Mouse (Mus musculus) embryonic facial prominence, embryonic 14.5 days (tissue): ENCODE results near the gene Sh3bp4. TPM values are rescaled to one million over a fixed set of nuclear protein-coding genes. Genes with fewer than 3 reads are reported as not detected.

ENCODE experiments used
- ATAC-seq: fragments of 200-750 bp; cut with Nextera tagmentation; 2 replicates; pipeline ENCODE4 v1.8.0; 2017; ENCODE audit warnings: low read depth, moderate number of reproducible peaks, moderate TSS enrichment
- DNase-seq: peaks from one replicate; pipeline ENCODE4 v3.0.0-alpha.2; 2015; ENCODE audit warnings: low spot score
- H3K27ac ChIP-seq: fragments of 300-500 bp; sonication (generic); replicated peaks from 2 replicates; pipeline ENCODE4 v1.5.1; 2014; ENCODE audit warnings: low read depth, mild to moderate bottlenecking, low read length, moderate library complexity
- H3K27me3 ChIP-seq: fragments of 300-500 bp; sonication (generic); replicated peaks from 2 replicates; pipeline ENCODE4 v1.6.1; 2014; ENCODE audit warnings: low read length; ENCODE audit not compliant: control insufficient read depth, insufficient read depth
- H3K36me3 ChIP-seq: fragments of 300-500 bp; sonication (generic); 2 replicates; pipeline ENCODE4 v1.6.1; 2014; ENCODE audit warnings: low read length, mixed read lengths; ENCODE audit not compliant: control insufficient read depth, insufficient read depth
- H3K4me1 ChIP-seq: fragments of 300-500 bp; sonication (generic); 2 replicates; pipeline ENCODE4 v1.6.1; 2014; ENCODE audit warnings: antibody characterized with exemption, low read length; ENCODE audit not compliant: control insufficient read depth, insufficient read depth
- H3K4me2 ChIP-seq: fragments of 300-500 bp; sonication (generic); 2 replicates; pipeline ENCODE4 v1.6.1; 2014; ENCODE audit warnings: low read depth, mild to moderate bottlenecking, low read length, moderate library complexity, mixed read lengths
- H3K4me3 ChIP-seq: fragments of 300-500 bp; sonication (generic); 2 replicates; pipeline ENCODE4 v1.5.1; 2014; ENCODE audit warnings: low read depth, mild to moderate bottlenecking, low read length
- H3K9ac ChIP-seq: fragments of 300-500 bp; sonication (generic); 2 replicates; pipeline ENCODE4 v1.6.1; 2014; ENCODE audit warnings: low read depth, mild to moderate bottlenecking, low read length, moderate library complexity, mixed read lengths
- H3K9me3 ChIP-seq: fragments of 300-500 bp; sonication (generic); 2 replicates; pipeline ENCODE4 v1.6.1; 2016; ENCODE audit warnings: low read length; ENCODE audit not compliant: control insufficient read depth
- WGBS: fragments of 180-500 bp; shearing (Covaris S2); extraction: QIAGEN DNeasy Blood & Tissue Kit; methylation state at CpG from one replicate; pipeline ENCODE4 v1.1.7; 2014; 5-methylcytosine and 5-hydroxymethylcytosine counted together
- polyA plus RNA-seq: library from polyadenylated mRNA; unstranded; fragments of >200 nt; fragmentation: Nextera tagmentation; extraction: Ambion mirVana; gene quantifications from 2 replicates; pipeline ENCODE4 v1.2.1, GENCODE M21; 2014

Gene Sh3bp4
- polyA plus RNA-seq, 1 experiment from 2014 or later: 23.1 TPM

GRCm38 (mm10) chr1:89118076-89118475, 47.9 kb downstream of the Sh3bp4 start:
- Histone ChIP-seq H3K4me2 (no peak overlapping the region), H3K4me3 (no peak overlapping the region), H3K27me3 (no peaks in the 10 kb centered on the region), H3K9me3 (no peaks in the 10 kb centered on the region), H3K4me1 (peaks cover 15% of the 10 kb centered on the region), H3K36me3 (no peaks in the 10 kb centered on the region), H3K9ac (no peak overlapping the region), H3K27ac (no peak overlapping the region)
- no peak for DNase-seq
- ATAC-seq: no peak
- 83% methylated on average over 3 of the region's 3 CpGs for WGBS

- no peak overlapping the region for H3K27ac ChIP-seq
- H3K9me3 ChIP-seq: no peaks in the 10 kb centered on the region
- H3K27me3 ChIP-seq: no peaks in the 10 kb centered on the region
- ATAC-seq (no peak), DNase-seq (no peak)
- H3K4me3 ChIP-seq: no peak overlapping the region
- no peak overlapping the region for H3K9ac ChIP-seq
- H3K36me3 ChIP-seq: no peaks in the 10 kb centered on the region
- no peak overlapping the region for H3K4me2 ChIP-seq
- H3K4me1 ChIP-seq: peaks cover 15% of the 10 kb centered on the region
- WGBS: 79% methylated on average over 5 of the region's 5 CpGs
Observed at GRCm38 (mm10) chr1:89118836-89119235, 48.6 kb downstream of the Sh3bp4 start.

- H3K36me3 ChIP-seq: no peaks in the 10 kb centered on the region
- DNase-seq: no peak
- 54% methylated on average over 4 of the region's 4 CpGs for WGBS
- H3K9me3 ChIP-seq: no peaks in the 10 kb centered on the region
- peaks cover 20% of the 10 kb centered on the region for H3K4me1 ChIP-seq
- no peak for ATAC-seq
- no peak overlapping the region for H3K4me2 ChIP-seq
- H3K27me3 ChIP-seq: no peaks in the 10 kb centered on the region
- H3K4me3 ChIP-seq: no peak overlapping the region
- no peak overlapping the region for H3K9ac ChIP-seq
- H3K27ac ChIP-seq: no peak overlapping the region
Observed at GRCm38 (mm10) chr1:89120290-89120689, 50.1 kb downstream of the Sh3bp4 start.

- 50% methylated on average over 8 of the region's 8 CpGs for WGBS
- Histone ChIP-seq H3K4me3 (no peak overlapping the region), H3K9me3 (no peaks in the 10 kb centered on the region), H3K4me1 (peaks cover 20% of the 10 kb centered on the region), H3K4me2 (0 out of 2 replicates have a peak overlapping the region, but pooled peaks have one; percentile 0), H3K27me3 (no peaks in the 10 kb centered on the region), H3K9ac (no peak overlapping the region), H3K27ac (peak overlapping the region; percentile 65), H3K36me3 (no peaks in the 10 kb centered on the region)
- ATAC-seq (no peak), DNase-seq (peak; percentile 75)
Observed at GRCm38 (mm10) chr1:89121466-89121865, 51.3 kb downstream of the Sh3bp4 start.

- Histone ChIP-seq H3K27ac (no peak overlapping the region), H3K9ac (no peak overlapping the region), H3K4me1 (peaks cover 20% of the 10 kb centered on the region), H3K9me3 (peaks cover 6% of the 10 kb centered on the region; the same call in 1 of the 2 replicates), H3K4me3 (no peak overlapping the region), H3K27me3 (no peaks in the 10 kb centered on the region), H3K4me2 (no peak overlapping the region), H3K36me3 (no peaks in the 10 kb centered on the region)
- WGBS: 78% methylated on average over 5 of the region's 5 CpGs
- ATAC-seq: no peak
- DNase-seq: no peak
Observed at GRCm38 (mm10) chr1:89122376-89122775, 52.2 kb downstream of the Sh3bp4 start.

- H3K9ac ChIP-seq: no peak overlapping the region
- peak; percentile 51 for DNase-seq
- peaks cover 20% of the 10 kb centered on the region for H3K4me1 ChIP-seq
- H3K27me3 ChIP-seq: no peaks in the 10 kb centered on the region
- H3K9me3 ChIP-seq: peaks cover 6% of the 10 kb centered on the region; the same call in 1 of the 2 replicates
- no peak overlapping the region for H3K4me2 ChIP-seq
- no peak overlapping the region for H3K4me3 ChIP-seq
- ATAC-seq: no peak
- WGBS: 74% methylated on average over 7 of the region's 7 CpGs
- no peak overlapping the region for H3K27ac ChIP-seq
- H3K36me3 ChIP-seq: no peaks in the 10 kb centered on the region
Observed at GRCm38 (mm10) chr1:89124076-89124475, 53.9 kb downstream of the Sh3bp4 start.

GRCm38 (mm10) chr1:89127163-89127562, 56.9 kb downstream of the Sh3bp4 start:
- ATAC-seq (no peak), DNase-seq (no peak)
- H3K27ac ChIP-seq: no peak overlapping the region
- H3K9me3 ChIP-seq: peaks cover 6% of the 10 kb centered on the region; the same call in 1 of the 2 replicates
- no peak overlapping the region for H3K4me3 ChIP-seq
- 98% methylated on average over 3 of the region's 3 CpGs for WGBS
- no peaks in the 10 kb centered on the region for H3K36me3 ChIP-seq
- H3K9ac ChIP-seq: no peak overlapping the region
- H3K4me2 ChIP-seq: no peak overlapping the region
- peaks cover 8% of the 10 kb centered on the region for H3K4me1 ChIP-seq
- H3K27me3 ChIP-seq: no peaks in the 10 kb centered on the region

- no peak overlapping the region for H3K27ac ChIP-seq
- H3K36me3 ChIP-seq: no peaks in the 10 kb centered on the region
- no peaks in the 10 kb centered on the region for H3K27me3 ChIP-seq
- peaks cover 6% of the 10 kb centered on the region; the same call in 1 of the 2 replicates for H3K9me3 ChIP-seq
- H3K4me1 ChIP-seq: peaks cover 11% of the 10 kb centered on the region
- H3K9ac ChIP-seq: no peak overlapping the region
- H3K4me2 ChIP-seq: no peak overlapping the region
- ATAC-seq: peak; percentile 67
- WGBS: 62% methylated on average over 6 of the region's 6 CpGs
- peak; percentile 74 for DNase-seq
- H3K4me3 ChIP-seq: no peak overlapping the region
Observed at GRCm38 (mm10) chr1:89130429-89130828, 60.2 kb downstream of the Sh3bp4 start.

GRCm38 (mm10) chr1:89131018-89131540, 60.9 kb downstream of the Sh3bp4 start:
- Histone ChIP-seq H3K4me3 (no peak overlapping the region), H3K9ac (no peak overlapping the region), H3K36me3 (no peaks in the 10 kb centered on the region), H3K27ac (no peak overlapping the region), H3K27me3 (no peaks in the 10 kb centered on the region), H3K9me3 (peaks cover 6% of the 10 kb centered on the region; the same call in 1 of the 2 replicates), H3K4me2 (no peak overlapping the region), H3K4me1 (peaks cover 15% of the 10 kb centered on the region)
- 70% methylated on average over 14 of the region's 14 CpGs for WGBS
- ATAC-seq (no peak), DNase-seq (no peak)
